Mouse (Mus musculus) embryonic stem cell, embryonic (primary cell): Measurements from ENCODE around the gene Use1.

ENCODE experiments used
- CTCF ChIA-PET, 4 experiments: fragments of 300-600 bp in 2 of 4; fragments of 350-600 bp in 2 of 4; sonication (Branson Sonifier 250); formaldehyde crosslinking; loops; one replicate each; lab custom pipeline; 2022; ENCODE audit warnings: inconsistent platforms in 2 of 4; lab: Charles Lee
- POLR2A ChIA-PET, 4 experiments: fragments of 300-600 bp in 2 of 4; fragments of 350-600 bp in 2 of 4; sonication (Branson Sonifier 250); formaldehyde crosslinking; loops; one replicate each; lab custom pipeline; 2022; ENCODE audit warnings: antibody characterized with exemption in 4 of 4, inconsistent platforms in 1 of 4; lab: Charles Lee

Gene Use1

DNA sequence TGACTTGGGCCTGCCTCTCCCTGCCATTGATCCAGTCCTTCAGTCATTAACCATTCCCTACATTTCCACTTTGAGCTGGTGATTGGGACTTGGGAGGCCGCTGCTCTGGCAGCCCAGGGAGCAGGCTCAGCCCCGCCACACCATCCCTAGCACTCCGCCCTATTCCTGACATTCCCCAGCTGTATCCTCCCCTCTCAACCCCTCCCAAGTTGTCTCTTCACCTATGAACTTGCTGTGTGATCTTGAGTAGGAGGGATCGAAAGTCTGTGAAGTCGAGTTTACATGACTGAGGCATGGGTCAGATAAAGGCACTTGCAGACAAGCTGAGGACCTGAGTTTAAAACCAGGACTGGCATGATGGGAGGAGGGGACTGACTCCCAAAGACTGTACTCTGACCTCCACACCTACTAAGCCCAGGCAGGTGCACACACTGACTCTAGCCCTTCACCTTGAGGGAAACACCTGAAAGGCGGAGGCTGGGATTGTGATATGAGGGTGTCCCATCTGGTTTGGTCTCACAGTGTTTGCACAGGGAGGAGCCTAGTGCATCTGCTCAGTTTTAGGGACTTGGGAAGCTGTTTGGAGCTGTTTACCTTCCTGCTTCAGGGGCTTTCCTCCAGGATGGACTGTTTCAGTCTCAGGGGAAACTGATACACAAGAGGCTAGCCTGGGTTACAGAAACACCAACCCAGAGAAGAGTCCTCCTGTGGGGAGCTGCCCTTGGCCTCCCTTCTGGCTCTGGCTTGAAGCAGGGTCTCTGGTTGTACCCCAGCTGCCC is 36.6 kb downstream of the Use1 start:
- CTCF ChIA-PET: interaction anchor here (0.5 to 2.8 kb wide), 7 partner anchors 16 to 112 kb away, joined by 3 to 16 read pairs (median 4); partner anchors contain the start of genes Mrpl34 (in 1 of the 4) and Ocel1 (in 1 of the 4)
- POLR2A ChIA-PET: interaction anchor here in 3 of 4 experiments (0.6 to 7.9 kb wide), 21 partner anchors 8 to 1425 kb away, joined by 3 to 96 read pairs (median 4); partner anchors contain the start of genes Use1 (in 2 of the 3), Babam1 (in 1 of the 3), Ocel1 (in 1 of the 3) and Ushbp1 (in 1 of the 3)

DNA sequence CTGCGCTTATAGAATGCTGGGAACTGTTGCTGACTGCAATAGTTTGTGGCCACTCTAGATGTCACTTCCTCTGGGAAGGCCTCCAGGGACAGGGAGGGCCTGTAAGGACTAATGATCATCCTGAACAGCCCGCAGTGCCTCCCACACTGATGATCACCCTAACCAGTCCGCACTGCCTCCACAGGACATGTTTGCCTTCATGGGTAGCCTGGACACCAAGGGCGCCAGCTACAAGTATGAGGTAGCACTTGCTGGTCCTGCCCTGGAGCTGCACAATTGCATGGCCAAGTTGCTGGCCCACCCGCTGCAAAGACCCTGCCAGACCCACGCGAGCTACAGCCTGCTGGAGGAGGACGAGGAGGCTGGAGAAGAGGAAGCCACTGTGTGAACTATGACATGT is 37.4 kb downstream of the Use1 start:
- POLR2A ChIA-PET: interaction anchor here in 3 of 4 experiments (0.6 to 7.9 kb wide), 20 partner anchors 9 to 1426 kb away, joined by 3 to 96 read pairs (median 4); partner anchors contain the start of genes Use1 (in 2 of the 3), Babam1 (in 1 of the 3), Nr2f6 (in 1 of the 3) and Ocel1 (in 1 of the 3)
- CTCF ChIA-PET: interaction anchor here in 2 of 4 experiments (0.5 to 2.8 kb wide), 5 partner anchors 17 to 507 kb away, joined by 3 to 16 read pairs (median 5); partner anchors contain the start of gene Rpl18a (in 1 of the 2)

- ChIA-PET POLR2A (interaction anchor here (0.5 to 7.9 kb wide), 50 partner anchors 8 to 714 kb away, joined by 3 to 96 read pairs (median 4); partner anchors contain the start of genes Babam1 (in 3 of the 4), Jund (in 2 of the 4), Mrpl34 (in 2 of the 4) and Nr2f6 (in 2 of the 4)), CTCF (interaction anchor here in 2 of 4 experiments (0.8 to 2.8 kb wide), 9 partner anchors 9 to 508 kb away, joined by 3 to 16 read pairs (median 5); partner anchors contain the start of genes Babam1 (in 1 of the 2), Rpl18a (in 1 of the 2) and Ushbp1 (in 1 of the 2))
Measured at GRCm38 (mm10) chr8:71404951-71405351, 38.3 kb downstream of the Use1 start.

- ChIA-PET POLR2A (interaction anchor here (0.5 to 7.9 kb wide), 55 partner anchors 9 to 715 kb away, joined by 3 to 96 read pairs (median 4); partner anchors contain the start of genes Babam1 (in 3 of the 4), Jund (in 2 of the 4), Mrpl34 (in 2 of the 4) and Nr2f6 (in 2 of the 4)), CTCF (interaction anchor here (0.5 to 2.8 kb wide), 18 partner anchors 9 to 514 kb away, joined by 3 to 16 read pairs (median 3); partner anchors contain the start of genes Babam1 (in 1 of the 4), Haus8 (in 1 of the 4), Rpl18a (in 1 of the 4) and Ushbp1 (in 1 of the 4))
Measured at GRCm38 (mm10) chr8:71405401-71406098, 38.9 kb downstream of the Use1 start, which contains the start of gene Ankle1. TSS of gene Ankle1 (plus strand) at chr8:71406010.

DNA sequence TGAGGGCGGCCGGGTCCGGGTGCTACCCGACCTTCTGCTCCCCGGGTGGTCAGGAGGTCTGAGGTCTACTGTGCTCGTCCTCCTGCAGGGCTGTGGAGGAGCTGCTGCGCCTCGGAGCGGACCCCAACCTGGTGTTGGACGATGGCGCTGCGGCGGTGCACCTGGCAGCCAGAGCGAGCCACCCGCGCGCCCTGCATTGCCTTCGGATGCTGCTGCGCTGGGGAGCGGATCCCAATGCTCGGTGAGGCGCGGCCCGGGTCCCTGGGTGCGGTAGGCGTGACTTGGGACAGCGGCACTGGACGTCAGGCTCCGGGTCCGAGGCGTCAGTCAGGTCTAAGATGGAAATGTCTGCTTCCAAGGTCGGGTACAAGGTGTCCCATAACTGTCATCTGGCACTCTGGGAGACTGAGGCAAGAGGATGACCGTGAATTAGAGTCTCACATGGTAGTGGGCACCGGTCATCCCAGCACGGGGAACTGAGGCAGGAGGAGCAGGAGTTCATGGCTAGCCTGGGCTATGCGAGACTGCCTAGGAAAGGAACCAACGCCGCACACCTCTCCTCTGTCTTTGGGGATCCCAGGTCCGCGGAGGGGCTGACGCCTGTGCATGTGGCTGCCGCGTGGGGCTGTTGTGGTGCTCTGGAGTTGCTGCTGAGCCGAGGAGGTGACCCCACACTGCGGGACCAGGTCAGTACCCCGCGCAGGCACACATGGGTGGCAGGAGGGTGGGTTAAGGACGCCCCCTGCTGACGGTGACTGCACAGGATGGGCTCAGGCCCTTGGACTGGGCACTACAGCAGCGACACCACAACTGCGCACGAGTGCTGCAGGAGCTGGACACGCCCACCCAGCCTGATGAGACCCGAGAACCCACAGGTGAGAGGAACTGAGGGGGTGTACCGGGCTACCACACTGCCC is 39.7 kb downstream of the Use1 start:
- POLR2A ChIA-PET: interaction anchor here in 3 of 4 experiments (0.5 to 7.9 kb wide), 46 partner anchors 8 to 512 kb away, joined by 3 to 96 read pairs (median 4); partner anchors contain the start of genes Babam1 (in 3 of the 3), Haus8 (in 2 of the 3), Myo9b (in 2 of the 3) and Nr2f6 (in 2 of the 3)
- CTCF ChIA-PET: interaction anchor here (0.5 to 2.8 kb wide), 23 partner anchors 10 to 562 kb away, joined by 3 to 16 read pairs (median 3); partner anchors contain the start of genes Babam1 (in 2 of the 4), Haus8 (in 1 of the 4), Mrpl34 (in 1 of the 4) and Ocel1 (in 1 of the 4)

- ChIA-PET POLR2A (interaction anchor here in 2 of 4 experiments (0.8 to 7.9 kb wide), 7 partner anchors 11 to 163 kb away, joined by 3 to 69 read pairs (median 14); partner anchors contain the start of genes Babam1 (in 2 of the 2), Ushbp1 (in 2 of the 2), Ocel1 (in 1 of the 2) and Use1 (in 1 of the 2)), CTCF (interaction anchor here in 3 of 4 experiments (0.5 to 1.5 kb wide), 12 partner anchors 11 to 563 kb away, joined by 3 to 10 read pairs (median 3); partner anchors contain the start of genes Babam1 (in 2 of the 3), Mrpl34 (in 1 of the 3) and Ocel1 (in 1 of the 3))
Measured at GRCm38 (mm10) chr8:71407441-71407840, 40.8 kb downstream of the Use1 start.

- ChIA-PET CTCF (no interaction called here), POLR2A (interaction anchor here in 1 of 4 experiments (0.6 to 7.9 kb wide), 3 partner anchors 9 to 158 kb away, joined by 3 to 69 read pairs (median 4); no protein-coding TSS in a partner anchor)
Measured at GRCm38 (mm10) chr8:71408231-71408630, 41.6 kb downstream of the Use1 start.

DNA sequence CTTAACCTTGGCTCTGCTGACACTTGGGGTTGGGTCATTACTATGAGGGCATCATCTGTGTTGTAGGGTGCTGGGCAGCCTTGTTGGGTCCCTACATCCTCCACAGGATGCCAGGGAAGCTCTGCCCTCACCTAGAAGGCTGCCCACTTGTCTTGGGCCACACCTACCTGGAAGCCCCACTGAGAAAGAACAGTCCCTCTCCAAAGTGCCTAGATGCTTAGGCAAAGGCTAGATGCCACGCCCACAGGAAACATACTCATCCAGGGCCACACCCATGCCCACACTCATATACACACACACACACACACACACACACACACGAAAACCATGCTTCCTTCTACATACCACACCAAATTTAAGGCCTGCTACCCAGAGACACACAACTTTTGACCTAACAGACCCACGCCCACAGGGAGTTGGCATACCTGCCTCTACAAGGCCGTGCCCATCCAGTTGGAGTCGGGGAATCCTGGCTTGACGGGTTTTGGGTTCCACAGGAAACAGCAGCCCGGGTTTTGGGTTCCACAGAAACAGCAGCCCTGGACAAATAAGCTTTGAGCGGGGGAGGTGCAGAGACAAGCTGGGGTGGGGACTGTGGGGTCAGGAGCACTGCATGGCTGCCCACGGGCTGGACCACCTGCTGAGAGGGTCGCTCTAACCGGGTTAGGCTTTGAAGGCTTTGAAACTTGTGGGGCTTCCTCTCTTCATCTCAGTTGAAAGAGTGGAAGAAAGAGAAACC is 45.1 kb downstream of the Use1 start:
- ChIA-PET POLR2A (interaction anchor here in 2 of 4 experiments (0.7 to 1.4 kb wide), 7 partner anchors 9 to 1114 kb away, joined by 3 to 6 read pairs (median 3); no protein-coding TSS in a partner anchor), CTCF (interaction anchor here in 1 of 4 experiments (0.6 kb wide), 1 partner anchor 590 kb away, joined by 3 read pairs; no protein-coding TSS in a partner anchor)
